Mouse (Mus musculus) heart, embryonic 12.5 days (tissue): ENCODE data around the gene Grin2a. TPM values are rescaled to one million over a fixed set of nuclear protein-coding genes. Genes with fewer than 3 reads are reported as not detected.

ENCODE experiments used
- ATAC-seq: fragments of 200-750 bp; cut with Nextera tagmentation; 2 replicates; pipeline ENCODE4 v1.8.0; 2017; ENCODE audit warnings: moderate TSS enrichment, moderate library complexity; ENCODE audit not compliant: insufficient number of reproducible peaks, low FRiP score
- H3K27ac ChIP-seq: fragments of 300-500 bp; sonication (generic); 2 replicates; pipeline ENCODE4 v1.5.1; 2016; ENCODE audit warnings: mild to moderate bottlenecking, moderate library complexity; ENCODE audit not compliant: poor library complexity, severe bottlenecking
- H3K27me3 ChIP-seq: fragments of 300-500 bp; sonication (generic); replicated peaks from 2 replicates; pipeline ENCODE4 v1.6.1; 2016; ENCODE audit warnings: mild to moderate bottlenecking, moderate library complexity
- H3K36me3 ChIP-seq: fragments of 300-500 bp; sonication (generic); 2 replicates; pipeline ENCODE4 v1.6.1; 2016; ENCODE audit warnings: mild to moderate bottlenecking, moderate library complexity
- H3K4me1 ChIP-seq: fragments of 300-500 bp; sonication (generic); replicated peaks from 2 replicates; pipeline ENCODE4 v1.6.1; 2016; ENCODE audit warnings: mild to moderate bottlenecking
- H3K4me2 ChIP-seq: fragments of 300-500 bp; sonication (generic); 2 replicates; pipeline ENCODE4 v1.6.1; 2016; ENCODE audit warnings: mild to moderate bottlenecking, moderate library complexity
- H3K4me3 ChIP-seq: fragments of 300-500 bp; sonication (generic); 2 replicates; pipeline ENCODE4 v1.5.1; 2016; ENCODE audit warnings: mild to moderate bottlenecking
- H3K9ac ChIP-seq: fragments of 300-500 bp; sonication (generic); 2 replicates; pipeline ENCODE4 v1.6.1; 2016; ENCODE audit warnings: mild to moderate bottlenecking, moderate library complexity
- H3K9me3 ChIP-seq: fragments of 300-500 bp; sonication (generic); replicated peaks from 2 replicates; pipeline ENCODE4 v1.6.1; 2016; ENCODE audit warnings: mild to moderate bottlenecking, moderate library complexity
- WGBS: fragments of 180-500 bp; shearing (Covaris S2); methylation state at CpG from one replicate; pipeline ENCODE4 v1.1.7; 2016; 5-methylcytosine and 5-hydroxymethylcytosine counted together
- polyA plus RNA-seq: library from polyadenylated mRNA; unstranded; fragments of >200 nt; fragmentation: Nextera tagmentation; extraction: Ambion mirVana; gene quantifications from 2 replicates; pipeline ENCODE4 v1.2.1, GENCODE M21; 2016

Grin2a gene
- polyA plus RNA-seq, 1 experiment from 2014 or later = 0.98 TPM

DNA sequence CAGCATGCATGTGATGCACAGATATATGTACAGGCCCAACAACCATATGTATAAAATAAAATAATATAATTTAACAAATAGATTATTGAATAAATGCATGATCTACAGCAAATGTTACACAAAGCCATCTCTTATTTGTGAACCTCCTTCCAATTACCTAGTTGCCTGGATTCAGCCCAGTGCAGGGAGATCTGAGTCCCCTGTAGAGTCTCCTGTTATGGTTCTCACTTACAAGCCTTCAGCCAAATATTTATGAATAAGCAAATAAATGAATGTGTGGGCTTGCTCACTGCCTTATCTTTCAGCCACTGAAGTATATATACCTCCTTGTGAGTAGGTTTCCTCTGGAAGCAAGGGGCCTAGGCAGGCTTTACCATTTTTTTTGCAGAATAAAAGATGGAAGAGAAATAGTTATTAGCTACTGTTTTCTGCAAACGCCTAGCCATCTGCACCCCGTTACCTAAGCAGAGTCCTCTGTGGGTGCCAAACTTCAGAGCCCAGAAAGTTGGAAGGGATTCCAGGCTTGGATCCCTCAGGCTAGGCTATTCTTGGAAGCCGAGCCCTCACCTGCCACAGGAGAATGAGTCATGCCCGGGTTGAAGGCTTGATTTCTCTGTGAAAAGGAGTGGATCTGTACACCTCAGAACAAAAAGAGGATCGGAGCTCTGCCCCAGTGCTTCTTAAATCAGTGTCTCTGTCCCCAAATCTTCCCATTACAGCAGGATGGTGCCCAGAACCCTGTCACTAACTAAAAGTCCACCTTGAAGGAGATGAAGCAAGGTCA, 92.5 kb downstream of the Grin2a start:
- no peaks in the 10 kb centered on the region for H3K9me3 ChIP-seq
- H3K4me3 ChIP-seq = no peak overlapping the region
- H3K27me3 ChIP-seq = no peaks in the 10 kb centered on the region
- no peak overlapping the region for H3K4me2 ChIP-seq
- H3K4me1 ChIP-seq = no peaks in the 10 kb centered on the region
- WGBS = 75% methylated on average over 5 of the region's 5 CpGs
- no peak for ATAC-seq
- H3K9ac ChIP-seq = no peak overlapping the region
- no peaks in the 10 kb centered on the region for H3K36me3 ChIP-seq
- H3K27ac ChIP-seq = no peak overlapping the region

DNA sequence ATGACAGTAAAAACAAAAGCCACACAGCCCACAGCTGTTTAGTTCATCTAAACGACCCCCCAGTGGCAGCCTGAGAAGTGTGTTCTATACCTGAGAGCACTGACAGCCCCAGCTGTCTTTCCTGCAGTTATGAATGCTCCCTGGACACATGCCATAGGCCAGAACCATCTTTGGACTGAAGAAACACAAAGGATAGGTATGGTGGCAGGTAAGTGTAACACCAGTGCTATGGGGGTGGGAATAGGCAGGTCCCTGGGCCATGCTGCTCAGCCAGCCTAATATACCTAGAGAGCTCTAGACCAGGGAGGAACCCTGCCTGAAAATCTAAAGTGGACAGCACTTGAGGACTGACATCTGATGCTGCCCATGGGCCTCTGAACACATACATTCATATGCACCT, 93.9 kb downstream of the Grin2a start:
- no peaks in the 10 kb centered on the region for H3K4me1 ChIP-seq
- H3K4me2 ChIP-seq = no peak overlapping the region
- no peaks in the 10 kb centered on the region for H3K36me3 ChIP-seq
- no peaks in the 10 kb centered on the region for H3K27me3 ChIP-seq
- no peaks in the 10 kb centered on the region for H3K9me3 ChIP-seq
- no peak overlapping the region for H3K4me3 ChIP-seq
- 52% methylated on average over 1 of the region's 1 CpGs for WGBS
- H3K9ac ChIP-seq = no peak overlapping the region
- no peak overlapping the region for H3K27ac ChIP-seq
- ATAC-seq = no peak

DNA sequence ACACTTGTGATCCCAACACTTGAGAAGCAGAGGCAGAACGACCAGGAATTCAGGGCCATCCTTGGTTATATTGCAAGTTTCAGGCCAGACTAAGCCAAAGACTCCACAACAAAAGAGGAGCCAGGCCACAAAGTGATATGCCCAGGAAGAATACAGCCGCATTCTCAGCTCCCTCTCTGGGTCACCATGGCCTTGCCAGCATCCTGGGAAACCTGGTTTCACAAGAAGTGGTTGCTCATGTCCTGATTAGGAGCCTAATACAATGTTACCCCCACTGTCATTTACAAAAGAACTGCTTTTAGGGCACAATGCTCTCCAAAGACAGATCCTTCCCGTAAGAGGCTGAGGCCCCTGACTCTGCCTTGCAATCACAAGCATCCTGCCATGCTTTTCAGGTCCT, 94.4 kb downstream of the Grin2a start:
- Histone ChIP-seq H3K36me3 (no peaks in the 10 kb centered on the region), H3K9ac (no peak overlapping the region), H3K4me3 (no peak overlapping the region), H3K27ac (no peak overlapping the region), H3K4me2 (no peak overlapping the region), H3K4me1 (no peaks in the 10 kb centered on the region), H3K9me3 (no peaks in the 10 kb centered on the region), H3K27me3 (no peaks in the 10 kb centered on the region)
- WGBS = 82% methylated on average over 3 of the region's 3 CpGs
- no peak for ATAC-seq

DNA sequence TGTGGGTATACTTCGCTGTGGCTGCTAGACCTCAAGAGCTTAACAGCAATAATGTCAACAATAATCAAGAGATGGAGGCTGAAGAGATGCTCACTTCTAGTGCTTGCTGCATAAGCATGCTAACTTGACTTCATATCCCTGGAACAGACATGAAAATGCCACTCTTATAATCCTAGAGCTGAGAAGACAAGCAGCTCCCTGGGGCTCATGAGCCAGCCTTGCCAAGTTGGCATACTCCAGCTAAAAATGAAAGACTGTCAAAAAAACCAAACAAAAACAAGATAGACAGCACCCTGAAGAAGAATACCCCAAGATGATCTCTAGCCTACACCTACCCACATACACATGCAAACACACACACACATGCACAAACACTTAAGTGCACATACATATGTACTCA, 95.2 kb downstream of the Grin2a start:
- ATAC-seq = no peak
- H3K4me1 ChIP-seq = no peaks in the 10 kb centered on the region
- WGBS = 76% methylated on average over 1 of the region's 1 CpGs
- H3K4me2 ChIP-seq = no peak overlapping the region
- H3K27ac ChIP-seq = no peak overlapping the region
- no peaks in the 10 kb centered on the region for H3K27me3 ChIP-seq
- H3K9me3 ChIP-seq = no peaks in the 10 kb centered on the region
- H3K4me3 ChIP-seq = no peak overlapping the region
- no peak overlapping the region for H3K9ac ChIP-seq
- H3K36me3 ChIP-seq = no peaks in the 10 kb centered on the region

DNA sequence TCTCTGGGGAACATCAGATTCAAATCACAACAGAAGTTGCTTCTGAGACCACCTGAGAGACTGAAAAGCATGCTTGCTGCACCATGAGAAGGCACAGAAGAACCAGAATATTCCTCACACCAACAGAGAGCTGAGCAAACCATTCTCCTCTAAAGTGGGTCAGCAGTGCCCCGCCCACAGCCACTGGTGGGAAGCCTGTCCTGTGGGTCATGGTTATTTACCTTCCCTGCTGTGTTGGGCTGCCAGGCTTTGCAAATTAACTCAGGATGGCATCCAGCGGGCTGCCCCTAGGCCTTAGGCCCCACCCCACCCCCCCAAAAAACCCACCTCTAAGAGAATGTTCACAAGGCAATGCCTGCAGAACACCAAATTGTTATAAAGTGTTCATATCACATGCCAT, 96.2 kb downstream of the Grin2a start:
- no peak overlapping the region for H3K27ac ChIP-seq
- no peak overlapping the region for H3K9ac ChIP-seq
- no peak overlapping the region for H3K4me2 ChIP-seq
- no peaks in the 10 kb centered on the region for H3K27me3 ChIP-seq
- no peak for ATAC-seq
- H3K4me3 ChIP-seq = no peak overlapping the region
- H3K4me1 ChIP-seq = no peaks in the 10 kb centered on the region
- H3K36me3 ChIP-seq = no peaks in the 10 kb centered on the region
- 60% methylated on average over 2 of the region's 2 CpGs for WGBS
- no peaks in the 10 kb centered on the region for H3K9me3 ChIP-seq

DNA sequence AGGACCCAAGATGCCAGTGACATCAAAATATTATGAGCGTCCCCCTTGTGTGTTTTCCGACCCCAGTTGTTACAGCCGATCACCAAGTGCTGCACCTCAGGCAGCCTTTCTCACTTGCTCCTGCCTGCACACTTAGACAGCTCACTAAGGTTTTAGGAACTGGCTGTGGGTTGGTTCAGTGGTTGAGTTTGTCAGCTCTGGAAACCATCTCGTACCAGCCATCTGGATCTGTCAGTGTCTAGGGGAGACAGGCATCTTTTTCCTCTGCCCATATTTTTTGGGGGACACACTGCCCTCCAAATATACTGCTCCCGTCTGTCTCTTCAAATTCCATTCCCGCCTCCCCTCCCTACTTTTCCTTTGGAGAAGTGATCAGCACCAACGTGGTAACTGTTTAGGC, 99.8 kb downstream of the Grin2a start:
- no peaks in the 10 kb centered on the region for H3K9me3 ChIP-seq
- H3K4me3 ChIP-seq = no peak overlapping the region
- 72% methylated on average over 7 of the region's 7 CpGs for WGBS
- no peak overlapping the region for H3K27ac ChIP-seq
- no peaks in the 10 kb centered on the region for H3K36me3 ChIP-seq
- no peak overlapping the region for H3K4me2 ChIP-seq
- H3K4me1 ChIP-seq = no peaks in the 10 kb centered on the region
- ATAC-seq = no peak
- no peaks in the 10 kb centered on the region for H3K27me3 ChIP-seq
- H3K9ac ChIP-seq = no peak overlapping the region

DNA sequence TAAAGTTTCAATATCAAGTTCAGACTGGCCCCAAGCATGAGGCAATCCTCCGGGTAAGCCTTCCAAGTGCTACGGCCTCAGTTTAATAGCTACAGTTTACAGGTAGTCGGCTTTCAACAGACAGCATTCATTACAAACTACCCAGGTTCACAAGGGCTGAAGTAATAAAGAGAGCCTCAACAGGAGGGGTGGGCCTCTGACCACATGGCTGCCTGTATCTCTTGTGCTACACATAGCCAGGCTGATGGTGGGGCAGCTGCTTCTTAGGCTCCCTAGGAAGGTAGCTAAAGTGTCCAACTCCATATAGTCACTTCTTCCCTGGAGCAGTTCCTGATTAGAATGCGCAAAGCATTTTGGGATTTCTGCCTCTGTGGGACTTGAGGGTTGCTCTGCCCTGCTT, 109.2 kb downstream of the Grin2a start:
- H3K27ac ChIP-seq = no peak overlapping the region
- no peaks in the 10 kb centered on the region for H3K4me1 ChIP-seq
- H3K27me3 ChIP-seq = no peaks in the 10 kb centered on the region
- H3K9me3 ChIP-seq = 0 out of 2 replicates have a peak, but pooled peaks cover 2% of the 10 kb centered on the region
- H3K9ac ChIP-seq = no peak overlapping the region
- H3K4me3 ChIP-seq = no peak overlapping the region
- 75% methylated on average over 4 of the region's 4 CpGs for WGBS
- ATAC-seq = no peak
- H3K36me3 ChIP-seq = no peaks in the 10 kb centered on the region
- no peak overlapping the region for H3K4me2 ChIP-seq

DNA sequence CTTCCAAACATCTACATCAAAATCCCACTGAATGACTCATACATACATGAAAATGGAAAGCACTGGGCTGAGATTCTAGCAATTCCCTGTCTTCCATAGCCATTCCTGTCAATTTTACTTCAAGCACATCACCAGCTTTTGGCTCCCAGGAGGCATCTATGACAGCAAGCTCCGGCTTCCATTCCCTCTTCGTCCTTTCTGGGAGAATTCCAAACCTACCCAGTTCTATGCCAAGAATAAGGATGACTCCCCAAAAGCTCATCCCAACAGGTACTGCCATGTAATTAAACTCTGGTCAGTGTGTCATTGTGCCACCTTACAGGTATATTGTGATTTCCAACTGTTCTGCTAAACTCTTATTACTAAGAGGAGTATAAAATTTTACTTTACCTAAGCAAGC, 111.2 kb downstream of the Grin2a start:
- ATAC-seq = no peak
- Histone ChIP-seq H3K27me3 (no peaks in the 10 kb centered on the region), H3K27ac (no peak overlapping the region), H3K4me3 (no peak overlapping the region), H3K9me3 (0 out of 2 replicates have a peak, but pooled peaks cover 2% of the 10 kb centered on the region), H3K4me2 (no peak overlapping the region), H3K36me3 (no peaks in the 10 kb centered on the region), H3K9ac (no peak overlapping the region), H3K4me1 (no peaks in the 10 kb centered on the region)
- 82% methylated on average over 2 of the region's 2 CpGs for WGBS

DNA sequence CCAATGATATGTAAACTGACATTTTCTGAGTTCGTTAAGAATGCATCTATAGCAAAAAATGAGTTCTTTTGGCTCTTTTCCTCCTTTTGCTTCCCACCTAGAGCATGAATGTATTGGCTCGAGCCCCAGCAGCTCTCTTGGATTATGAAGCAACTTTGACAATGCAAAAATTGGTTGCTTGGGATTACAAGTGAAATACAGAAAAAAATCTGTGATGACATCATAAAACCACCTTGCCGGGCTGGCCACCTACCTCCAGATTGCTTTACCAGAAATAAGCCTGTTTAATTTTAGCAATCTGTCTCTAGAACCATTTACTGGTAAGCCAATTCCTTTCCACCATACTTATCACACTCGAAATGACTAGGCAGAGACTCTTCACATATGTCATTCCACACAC, 112.9 kb downstream of the Grin2a start:
- Histone ChIP-seq H3K27ac (no peak overlapping the region), H3K36me3 (no peaks in the 10 kb centered on the region), H3K27me3 (no peaks in the 10 kb centered on the region), H3K4me3 (no peak overlapping the region), H3K9ac (no peak overlapping the region), H3K9me3 (0 out of 2 replicates have a peak, but pooled peaks cover 2% of the 10 kb centered on the region), H3K4me2 (no peak overlapping the region), H3K4me1 (no peaks in the 10 kb centered on the region)
- ATAC-seq = no peak
- WGBS = 70% methylated on average over 4 of the region's 4 CpGs

DNA sequence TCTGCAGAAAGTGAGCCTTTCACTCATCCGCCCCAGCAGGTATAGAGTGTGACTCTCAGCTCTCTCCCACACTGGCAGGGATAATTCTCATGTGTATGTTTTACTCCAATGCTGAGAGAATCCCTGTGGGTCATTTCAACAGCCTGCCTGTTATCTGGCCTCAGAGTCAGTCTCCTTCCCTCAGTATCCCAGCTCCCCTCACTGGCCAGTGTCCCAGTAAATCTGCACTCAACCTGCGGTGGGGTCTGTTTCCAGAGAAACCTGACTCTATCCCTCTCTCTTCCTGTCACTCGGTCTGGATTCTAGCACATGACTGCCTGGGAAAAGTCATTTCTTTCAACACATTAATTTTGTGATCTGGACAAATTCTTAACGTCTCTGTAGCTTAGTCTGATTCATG, 122.4 kb downstream of the Grin2a start:
- no peaks in the 10 kb centered on the region for H3K36me3 ChIP-seq
- no peaks in the 10 kb centered on the region for H3K4me1 ChIP-seq
- no peaks in the 10 kb centered on the region for H3K9me3 ChIP-seq
- no peak for ATAC-seq
- H3K4me2 ChIP-seq = no peak overlapping the region
- no peak overlapping the region for H3K4me3 ChIP-seq
- no peak overlapping the region for H3K27ac ChIP-seq
- no peaks in the 10 kb centered on the region for H3K27me3 ChIP-seq
- WGBS = 45% methylated on average over 4 of the region's 4 CpGs
- H3K9ac ChIP-seq = no peak overlapping the region

DNA sequence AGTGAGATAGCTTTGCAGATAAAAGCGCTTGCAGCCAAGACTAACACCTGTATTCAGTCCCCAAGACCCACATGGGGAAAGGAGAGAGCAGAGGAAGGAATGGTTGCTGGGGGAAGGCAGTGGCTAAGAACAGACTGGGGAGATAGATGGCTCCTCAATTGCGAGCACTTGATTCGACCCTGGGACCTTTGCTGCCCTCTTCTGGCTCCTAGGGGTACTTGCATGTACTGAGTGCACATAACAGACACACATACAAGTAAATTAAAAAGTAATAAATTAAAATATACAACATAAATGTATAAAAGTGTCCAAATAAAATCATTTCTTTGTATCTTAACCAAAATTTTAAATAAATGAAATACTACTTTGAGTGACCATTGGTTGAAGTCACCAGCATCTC, 129.7 kb downstream of the Grin2a start:
- Histone ChIP-seq H3K9me3 (peaks cover 6% of the 10 kb centered on the region), H3K4me3 (no peak overlapping the region), H3K9ac (no peak overlapping the region), H3K27me3 (no peaks in the 10 kb centered on the region), H3K4me1 (no peaks in the 10 kb centered on the region), H3K4me2 (no peak overlapping the region), H3K27ac (no peak overlapping the region), H3K36me3 (no peaks in the 10 kb centered on the region)
- ATAC-seq = no peak
- WGBS = 72% methylated on average over 3 of the region's 3 CpGs

DNA sequence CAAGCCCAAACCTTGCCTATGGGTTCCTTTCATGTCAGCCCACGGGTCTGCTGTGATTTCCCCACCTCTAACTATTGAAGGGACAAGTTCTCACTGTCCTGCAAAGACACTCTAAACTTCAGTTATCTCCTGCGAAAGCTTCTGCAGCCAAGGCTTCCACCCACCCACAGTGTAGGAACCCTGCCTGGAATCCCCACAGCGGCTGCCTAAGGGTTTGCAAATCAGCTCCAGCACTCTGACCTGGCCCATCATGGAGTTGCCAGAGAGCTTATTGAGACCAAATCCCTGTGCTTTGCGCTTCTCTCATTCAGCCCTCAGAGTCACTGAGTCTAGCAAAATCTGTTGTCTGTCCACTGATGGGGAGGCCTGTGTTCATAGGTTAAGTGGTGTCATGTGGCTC, 130.3 kb downstream of the Grin2a start:
- Histone ChIP-seq H3K9me3 (peaks cover 6% of the 10 kb centered on the region), H3K36me3 (no peaks in the 10 kb centered on the region), H3K27me3 (no peaks in the 10 kb centered on the region), H3K27ac (no peak overlapping the region), H3K4me3 (no peak overlapping the region), H3K4me1 (no peaks in the 10 kb centered on the region), H3K9ac (no peak overlapping the region), H3K4me2 (no peak overlapping the region)
- WGBS = 67% methylated on average over 4 of the region's 4 CpGs
- ATAC-seq = no peak
